Mouse (Mus musculus): ENCODE data around the gene Nbea. TPM values are rescaled to one million over a fixed set of nuclear protein-coding genes. Genes with fewer than 3 reads are reported as not detected.
A peak's percentile ranks its signal among the peaks of the same experiment; 100 is the strongest.

Gene Nbea
- polyA plus RNA-seq, 1 experiment from 2014 or later = 25.7 TPM

DNA sequence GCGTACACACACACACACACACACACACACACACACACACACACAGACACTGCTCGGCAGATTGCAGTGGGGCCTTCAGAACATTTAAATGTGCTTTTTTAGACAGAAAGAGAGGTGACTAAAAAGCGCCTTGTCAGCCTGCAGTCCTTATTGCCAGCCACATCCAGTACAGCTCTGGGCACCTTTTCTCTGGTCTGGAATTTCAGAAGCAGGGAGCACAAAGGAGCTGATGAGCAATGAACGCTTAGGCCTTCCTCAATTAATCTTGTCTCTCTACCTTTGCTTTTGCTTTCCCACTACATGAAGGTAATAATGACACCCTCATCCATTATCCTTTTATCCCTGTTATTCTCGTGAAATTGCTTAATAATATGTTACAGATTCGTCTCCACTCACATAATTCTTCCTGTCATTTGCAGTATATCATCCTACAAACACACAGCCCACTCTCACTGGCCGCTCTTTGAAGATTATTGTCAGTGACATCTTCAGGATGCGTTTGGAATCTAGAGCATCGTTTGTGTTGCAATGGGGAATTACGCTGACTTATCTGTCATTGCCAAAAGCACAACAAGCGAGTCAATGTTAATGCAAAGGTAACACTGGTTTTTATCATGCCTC lies 432.9 kb downstream of the Nbea start:
- Histone ChIP-seq H3K4me3 (ENCODE audit: low read depth, low read length) (no peak overlapping the region), H3K27me3 (ENCODE audit: control insufficient read depth, insufficient read depth, low read length) (no peaks in the 10 kb centered on the region; the same call in 1 of the 2 replicates), H3K27ac (ENCODE audit: low read depth, low read length) (peak overlapping the region; percentile 16; the same call in 1 of the 2 replicates), H3K9me3 (ENCODE audit: control insufficient read depth, low read length) (no peaks in the 10 kb centered on the region), H3K4me2 (no peak overlapping the region), H3K36me3 (ENCODE audit: control insufficient read depth, insufficient read depth, low read length) (no peaks in the 10 kb centered on the region), H3K9ac (ENCODE audit: low read length) (no peak overlapping the region), H3K4me1 (ENCODE audit: control insufficient read depth, insufficient read depth, low read length) (peaks cover 35% of the 10 kb centered on the region)
- ATAC-seq (ENCODE audit: low FRiP score) (no peak), DNase-seq (ENCODE audit: low spot score, missing footprints) (no peak)
- WGBS = 72% methylated on average over 11 of the region's 11 CpGs

DNA sequence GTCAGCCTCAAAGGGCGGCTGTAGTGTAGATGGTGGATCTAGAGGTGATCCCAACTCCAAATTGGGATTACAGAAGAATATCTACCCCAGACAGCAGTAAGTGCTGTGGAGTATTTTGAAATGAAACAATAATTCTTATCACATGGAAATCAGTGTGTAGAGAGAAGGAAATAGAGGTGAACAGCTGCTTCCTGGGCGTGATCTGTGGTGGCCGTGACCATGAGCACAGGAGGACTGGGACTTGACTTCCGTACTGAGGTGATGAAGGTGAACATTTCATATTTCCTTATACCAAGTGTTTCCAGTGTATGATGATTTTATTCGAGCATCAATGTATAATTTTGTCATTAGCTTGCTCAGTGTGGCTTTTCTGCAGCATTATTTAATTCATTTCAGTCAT lies 439.6 kb downstream of the Nbea start:
- Histone ChIP-seq H3K4me3 (ENCODE audit: low read depth, low read length) (no peak overlapping the region), H3K4me1 (ENCODE audit: control insufficient read depth, insufficient read depth, low read length) (peaks cover 20% of the 10 kb centered on the region), H3K9me3 (ENCODE audit: control insufficient read depth, low read length) (no peaks in the 10 kb centered on the region), H3K27me3 (ENCODE audit: control insufficient read depth, insufficient read depth, low read length) (no peaks in the 10 kb centered on the region), H3K36me3 (ENCODE audit: control insufficient read depth, insufficient read depth, low read length) (no peaks in the 10 kb centered on the region), H3K27ac (ENCODE audit: low read depth, low read length) (no peak overlapping the region), H3K4me2 (no peak overlapping the region), H3K9ac (ENCODE audit: low read length) (no peak overlapping the region)
- no peak for ATAC-seq (ENCODE audit: low FRiP score)
- 92% methylated on average over 5 of the region's 5 CpGs for WGBS
- DNase-seq (ENCODE audit: low spot score, missing footprints) = no peak

GRCm38 (mm10) chr3:55742654-55743053 lies 440.8 kb downstream of the Nbea start:
- 61% methylated on average over 4 of the region's 4 CpGs for WGBS
- Histone ChIP-seq H3K4me2 (no peak overlapping the region), H3K9me3 (ENCODE audit: control insufficient read depth, low read length) (no peaks in the 10 kb centered on the region), H3K4me3 (ENCODE audit: low read depth, low read length) (no peak overlapping the region), H3K36me3 (ENCODE audit: control insufficient read depth, insufficient read depth, low read length) (no peaks in the 10 kb centered on the region), H3K9ac (ENCODE audit: low read length) (no peak overlapping the region), H3K4me1 (ENCODE audit: control insufficient read depth, insufficient read depth, low read length) (peaks cover 17% of the 10 kb centered on the region), H3K27ac (ENCODE audit: low read depth, low read length) (peak overlapping the region; percentile 65), H3K27me3 (ENCODE audit: control insufficient read depth, insufficient read depth, low read length) (no peaks in the 10 kb centered on the region)
- DNase-seq (ENCODE audit: low spot score, missing footprints) (no peak), ATAC-seq (ENCODE audit: low FRiP score) (peak; percentile 65)

DNA sequence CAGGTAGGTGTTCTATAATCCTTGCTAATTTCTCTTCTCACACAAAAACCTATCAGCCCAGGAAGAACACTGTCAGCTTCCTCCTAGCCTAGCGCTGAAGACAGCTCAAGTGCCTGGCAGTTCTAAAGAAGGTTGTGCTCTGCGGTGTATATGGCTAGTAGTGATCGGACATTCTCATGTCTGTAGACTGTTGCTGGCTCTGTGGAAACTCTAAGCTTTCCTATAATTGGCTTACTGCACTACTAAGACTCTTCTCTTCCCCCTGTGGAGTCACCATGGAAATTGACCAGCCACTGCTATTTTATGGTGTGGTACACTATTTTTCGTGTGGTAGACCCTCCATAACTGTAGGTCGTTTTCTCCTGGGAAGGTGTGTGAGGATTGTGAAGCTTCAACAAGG lies 441.3 kb downstream of the Nbea start:
- no peaks in the 10 kb centered on the region for H3K9me3 ChIP-seq (ENCODE audit: control insufficient read depth, low read length)
- H3K4me3 ChIP-seq (ENCODE audit: low read depth, low read length) = no peak overlapping the region
- no peak overlapping the region for H3K9ac ChIP-seq (ENCODE audit: low read length)
- DNase-seq (ENCODE audit: low spot score, missing footprints) (no peak), ATAC-seq (ENCODE audit: low FRiP score) (peak; percentile 62)
- no peaks in the 10 kb centered on the region for H3K36me3 ChIP-seq (ENCODE audit: control insufficient read depth, insufficient read depth, low read length)
- H3K4me1 ChIP-seq (ENCODE audit: control insufficient read depth, insufficient read depth, low read length) = peaks cover 17% of the 10 kb centered on the region
- H3K27ac ChIP-seq (ENCODE audit: low read depth, low read length) = peak overlapping the region; percentile 65
- no peak overlapping the region for H3K4me2 ChIP-seq
- H3K27me3 ChIP-seq (ENCODE audit: control insufficient read depth, insufficient read depth, low read length) = no peaks in the 10 kb centered on the region
- WGBS = 61% methylated on average over 5 of the region's 5 CpGs

DNA sequence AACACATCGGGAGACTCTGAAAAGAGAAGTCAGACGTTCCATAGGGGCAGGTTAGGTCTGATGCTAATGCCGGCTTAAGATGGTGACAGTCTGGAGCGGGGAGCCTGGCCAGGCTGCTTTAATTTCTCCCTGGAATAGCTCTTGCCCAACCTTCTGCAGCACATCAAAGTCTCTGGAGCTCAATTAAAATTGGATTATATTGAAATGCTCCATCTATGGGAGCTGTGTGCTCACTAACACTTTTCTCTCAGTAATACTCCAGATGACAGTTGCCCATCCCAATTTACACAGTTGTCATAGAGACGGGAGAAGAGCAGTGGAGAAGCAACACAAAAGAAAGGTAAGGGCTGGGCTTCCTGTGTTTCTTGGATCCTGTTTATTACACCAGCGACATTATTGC lies 442.1 kb downstream of the Nbea start:
- WGBS = 25% methylated on average over 6 of the region's 6 CpGs
- Histone ChIP-seq H3K36me3 (ENCODE audit: control insufficient read depth, insufficient read depth, low read length) (no peaks in the 10 kb centered on the region), H3K27me3 (ENCODE audit: control insufficient read depth, insufficient read depth, low read length) (no peaks in the 10 kb centered on the region), H3K27ac (ENCODE audit: low read depth, low read length) (peak overlapping the region; percentile 65; the same call in 1 of the 2 replicates), H3K9me3 (ENCODE audit: control insufficient read depth, low read length) (no peaks in the 10 kb centered on the region), H3K4me2 (no peak overlapping the region), H3K4me1 (ENCODE audit: control insufficient read depth, insufficient read depth, low read length) (peaks cover 17% of the 10 kb centered on the region), H3K4me3 (ENCODE audit: low read depth, low read length) (no peak overlapping the region), H3K9ac (ENCODE audit: low read length) (no peak overlapping the region)
- DNase-seq (ENCODE audit: low spot score, missing footprints) (no peak), ATAC-seq (ENCODE audit: low FRiP score) (peak; percentile 80)

- Histone ChIP-seq H3K9me3 (ENCODE audit: control insufficient read depth, low read length) (no peaks in the 10 kb centered on the region), H3K36me3 (ENCODE audit: control insufficient read depth, insufficient read depth, low read length) (no peaks in the 10 kb centered on the region), H3K27ac (ENCODE audit: low read depth, low read length) (no peak overlapping the region), H3K4me1 (ENCODE audit: control insufficient read depth, insufficient read depth, low read length) (peaks cover 9% of the 10 kb centered on the region), H3K4me2 (no peak overlapping the region), H3K9ac (ENCODE audit: low read length) (no peak overlapping the region), H3K27me3 (ENCODE audit: control insufficient read depth, insufficient read depth, low read length) (no peaks in the 10 kb centered on the region), H3K4me3 (ENCODE audit: low read depth, low read length) (no peak overlapping the region)
- 50% methylated on average over 6 of the region's 6 CpGs for WGBS
- 0 out of 2 replicates have a peak, but pooled peaks have one; percentile 27 for ATAC-seq (ENCODE audit: low FRiP score)
- DNase-seq (ENCODE audit: low spot score, missing footprints) = no peak
These were observed 449.8 kb downstream of the Nbea start for GRCm38 (mm10) chr3:55733665-55734064.

- Histone ChIP-seq H3K4me2 (no peak overlapping the region), H3K4me3 (ENCODE audit: low read depth, low read length) (no peak overlapping the region), H3K36me3 (ENCODE audit: control insufficient read depth, insufficient read depth, low read length) (no peaks in the 10 kb centered on the region), H3K27me3 (ENCODE audit: control insufficient read depth, insufficient read depth, low read length) (no peaks in the 10 kb centered on the region), H3K27ac (ENCODE audit: low read depth, low read length) (no peak overlapping the region), H3K4me1 (ENCODE audit: control insufficient read depth, insufficient read depth, low read length) (peaks cover 9% of the 10 kb centered on the region), H3K9me3 (ENCODE audit: control insufficient read depth, low read length) (no peaks in the 10 kb centered on the region), H3K9ac (ENCODE audit: low read length) (no peak overlapping the region)
- ATAC-seq (ENCODE audit: low FRiP score) = no peak
- 61% methylated on average over 5 of the region's 5 CpGs for WGBS
- DNase-seq (ENCODE audit: low spot score, missing footprints) = no peak
These were observed 453.0 kb downstream of the Nbea start for GRCm38 (mm10) chr3:55730549-55730948.

GRCm38 (mm10) chr3:55730142-55730541 lies 453.4 kb downstream of the Nbea start:
- peak; percentile 54; the same call in 1 of the 2 replicates for ATAC-seq (ENCODE audit: low FRiP score)
- no peak overlapping the region for H3K4me2 ChIP-seq
- 44% methylated on average over 8 of the region's 8 CpGs for WGBS

GRCm38 (mm10) chr3:55714260-55714659 lies 469.2 kb downstream of the Nbea start:
- Histone ChIP-seq H3K4me3 (ENCODE audit: low read depth, low read length) (no peak overlapping the region), H3K4me1 (ENCODE audit: control insufficient read depth, insufficient read depth, low read length) (no peaks in the 10 kb centered on the region), H3K4me2 (no peak overlapping the region), H3K36me3 (ENCODE audit: control insufficient read depth, insufficient read depth, low read length) (peaks cover 5% of the 10 kb centered on the region; the same call in 1 of the 2 replicates), H3K27me3 (ENCODE audit: control insufficient read depth, insufficient read depth, low read length) (no peaks in the 10 kb centered on the region), H3K9ac (ENCODE audit: low read length) (no peak overlapping the region), H3K27ac (ENCODE audit: low read depth, low read length) (no peak overlapping the region), H3K9me3 (ENCODE audit: control insufficient read depth, low read length) (no peaks in the 10 kb centered on the region)
- DNase-seq (ENCODE audit: low spot score, missing footprints) (no peak), ATAC-seq (ENCODE audit: low FRiP score) (no peak)
- 93% methylated on average over 6 of the region's 6 CpGs for WGBS

More at GRCm38 (mm10) chr3:55730142-55730541, 453.4 kb downstream of the Nbea start:
- H3K27ac ChIP-seq (ENCODE audit: low read depth, low read length) = no peak overlapping the region
- H3K4me3 ChIP-seq (ENCODE audit: low read depth, low read length) = no peak overlapping the region
- H3K9ac ChIP-seq (ENCODE audit: low read length) = no peak overlapping the region
- H3K36me3 ChIP-seq (ENCODE audit: control insufficient read depth, insufficient read depth, low read length) = no peaks in the 10 kb centered on the region
- no peaks in the 10 kb centered on the region for H3K27me3 ChIP-seq (ENCODE audit: control insufficient read depth, insufficient read depth, low read length)
- no peak for DNase-seq (ENCODE audit: low spot score, missing footprints)
- peaks cover 9% of the 10 kb centered on the region for H3K4me1 ChIP-seq (ENCODE audit: control insufficient read depth, insufficient read depth, low read length)
- H3K9me3 ChIP-seq (ENCODE audit: control insufficient read depth, low read length) = no peaks in the 10 kb centered on the region

Data from midbrain, embryonic 11.5 days (tissue).